Mouse (Mus musculus): ENCODE results near the gene Creb3l1. TPM values are rescaled to one million over a fixed set of nuclear protein-coding genes. Genes with fewer than 3 reads are reported as not detected.

Creb3l1 gene
- polyA plus RNA-seq, 1 experiment from 2014 or later, result 10.9 TPM

DNA sequence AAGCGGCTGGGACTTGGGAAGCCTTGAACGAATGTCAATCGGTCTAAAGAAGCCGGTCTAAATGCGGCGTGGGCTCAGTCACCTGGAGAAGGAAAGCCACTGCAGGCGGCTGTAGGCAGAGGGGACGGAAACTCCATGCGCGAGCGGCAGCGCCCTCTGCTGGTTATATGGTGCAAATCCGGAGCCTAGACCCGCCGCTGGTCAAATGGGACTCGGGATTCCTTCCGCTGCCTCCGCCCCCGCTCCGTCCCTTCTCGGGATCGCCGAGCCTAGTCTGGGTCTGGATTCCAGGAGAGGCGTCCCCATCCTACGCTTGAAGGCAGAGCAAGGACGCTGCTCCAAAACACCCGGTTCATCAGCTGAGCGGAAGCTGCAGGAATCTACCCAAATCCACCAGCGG is 34.2 kb upstream of the Creb3l1 start:
- H3K4me2 ChIP-seq (replicated peaks), result peak overlapping the region; percentile 93
- no peaks in the 10 kb centered on the region for H3K9me3 ChIP-seq
- WGBS, result under 1% methylated on average over 29 of the region's 29 CpGs
- peaks cover 40% of the 10 kb centered on the region for H3K27me3 ChIP-seq
- peaks cover 44% of the 10 kb centered on the region for H3K4me1 ChIP-seq
- 0 out of 2 replicates have a peak, but pooled peaks have one; percentile 33 for ATAC-seq (ENCODE audit: low FRiP score, low read depth)
- no peaks in the 10 kb centered on the region for H3K36me3 ChIP-seq
- H3K27ac ChIP-seq, result no peak overlapping the region
- H3K4me3 ChIP-seq, result peak overlapping the region; percentile 70
- H3K9ac ChIP-seq, result peak overlapping the region; percentile 79

DNA sequence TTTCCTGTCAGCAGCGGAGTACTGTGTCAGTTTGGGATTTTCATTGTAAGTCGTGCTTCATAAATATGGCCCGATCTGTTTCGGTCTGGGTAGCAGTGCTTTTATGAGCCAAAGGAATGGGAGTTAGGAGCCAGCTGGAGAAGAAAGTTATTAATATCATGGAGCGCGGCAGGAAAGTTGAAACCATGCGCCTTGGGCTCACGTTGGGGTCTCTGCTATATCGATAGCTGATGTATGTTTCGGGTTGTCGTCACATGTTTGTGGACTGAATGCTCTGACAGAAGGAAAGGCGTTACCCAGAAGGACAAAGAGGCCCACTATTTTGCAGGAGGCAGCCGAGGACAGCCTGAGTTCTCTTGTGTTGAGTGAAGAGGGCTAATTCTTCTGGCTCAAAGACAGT is 32.5 kb upstream of the Creb3l1 start:
- Histone ChIP-seq H3K4me2 (replicated peaks) (peak overlapping the region; percentile 71), H3K27ac (peak overlapping the region; percentile 98), H3K27me3 (peaks cover 39% of the 10 kb centered on the region), H3K9ac (no peak overlapping the region), H3K9me3 (no peaks in the 10 kb centered on the region), H3K36me3 (no peaks in the 10 kb centered on the region), H3K4me3 (no peak overlapping the region), H3K4me1 (peaks cover 44% of the 10 kb centered on the region)
- ATAC-seq (ENCODE audit: low FRiP score, low read depth), result no peak
- 44% methylated on average over 13 of the region's 13 CpGs for WGBS

DNA sequence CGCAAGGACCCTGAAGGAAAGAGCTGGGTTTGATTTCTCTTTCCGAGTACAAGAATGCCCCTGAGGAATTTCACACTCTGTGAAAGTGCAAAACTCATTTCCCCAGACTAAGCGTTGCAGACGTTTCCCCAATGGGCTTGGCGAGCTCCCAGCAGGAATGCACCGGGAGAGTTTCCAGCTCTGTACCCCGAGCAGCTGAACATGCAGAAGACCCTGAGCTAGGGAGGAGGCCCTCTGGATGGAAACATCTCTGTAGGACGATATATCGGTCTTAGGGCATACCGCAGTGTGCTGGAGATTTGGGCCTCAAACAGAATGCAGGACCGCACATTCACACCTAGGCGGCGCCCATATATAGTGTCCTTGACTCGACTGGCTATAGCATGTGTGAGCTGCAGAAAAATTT is 31.5 kb upstream of the Creb3l1 start:
- Histone ChIP-seq H3K4me1 (peaks cover 44% of the 10 kb centered on the region), H3K9ac (peak overlapping the region; percentile 65), H3K9me3 (no peaks in the 10 kb centered on the region), H3K4me2 (replicated peaks) (peak overlapping the region; percentile 71), H3K4me3 (peak overlapping the region; percentile 40), H3K27me3 (peaks cover 33% of the 10 kb centered on the region), H3K27ac (peak overlapping the region; percentile 98), H3K36me3 (no peaks in the 10 kb centered on the region)
- ATAC-seq (ENCODE audit: low FRiP score, low read depth), result peak; percentile 26; the same call in 1 of the 2 replicates
- 2% methylated on average over 14 of the region's 14 CpGs for WGBS

DNA sequence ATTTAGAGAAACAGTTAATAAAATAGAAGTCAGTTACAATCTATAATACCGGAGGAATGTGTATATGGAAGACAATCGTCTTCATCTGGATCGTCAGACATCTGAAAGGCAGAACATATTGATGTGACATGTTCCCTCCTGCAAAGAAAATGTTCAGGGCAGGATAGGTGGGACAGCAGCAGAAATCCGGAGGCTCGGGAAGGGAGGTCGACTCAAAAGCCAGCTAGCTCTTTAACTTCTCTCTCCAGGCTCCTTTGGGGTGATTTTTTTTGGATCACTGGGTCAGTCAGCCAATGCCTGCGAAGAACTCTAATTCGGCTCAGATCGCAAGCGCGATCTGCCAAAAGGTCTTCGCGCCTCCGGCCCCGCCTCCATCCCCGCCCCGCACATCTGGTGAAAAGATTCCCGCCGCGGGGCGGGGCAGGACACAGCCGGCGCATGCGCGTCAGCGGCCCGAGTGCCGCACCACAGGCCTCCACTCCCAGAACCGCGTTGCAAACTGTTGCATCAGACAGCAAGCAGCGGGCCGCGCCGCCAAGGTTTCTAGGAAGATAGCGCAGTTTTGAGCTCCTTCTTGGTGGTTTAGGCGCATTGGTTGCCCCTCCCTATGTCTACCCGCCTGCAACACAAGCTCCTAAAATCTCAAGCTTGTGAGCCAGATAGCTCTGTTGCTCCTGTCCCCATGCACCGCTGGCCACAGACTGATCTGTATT is 31.0 kb upstream of the Creb3l1 start:
- Histone ChIP-seq H3K27ac (peak overlapping the region; percentile 98), H3K9me3 (no peaks in the 10 kb centered on the region), H3K9ac (peak overlapping the region; percentile 65), H3K4me3 (peak overlapping the region; percentile 40), H3K27me3 (peaks cover 27% of the 10 kb centered on the region), H3K4me2 (replicated peaks) (peak overlapping the region; percentile 71), H3K4me1 (peaks cover 42% of the 10 kb centered on the region), H3K36me3 (no peaks in the 10 kb centered on the region)
- 2% methylated on average over 38 of the region's 38 CpGs for WGBS
- ATAC-seq (ENCODE audit: low FRiP score, low read depth), result peak; percentile 81

DNA sequence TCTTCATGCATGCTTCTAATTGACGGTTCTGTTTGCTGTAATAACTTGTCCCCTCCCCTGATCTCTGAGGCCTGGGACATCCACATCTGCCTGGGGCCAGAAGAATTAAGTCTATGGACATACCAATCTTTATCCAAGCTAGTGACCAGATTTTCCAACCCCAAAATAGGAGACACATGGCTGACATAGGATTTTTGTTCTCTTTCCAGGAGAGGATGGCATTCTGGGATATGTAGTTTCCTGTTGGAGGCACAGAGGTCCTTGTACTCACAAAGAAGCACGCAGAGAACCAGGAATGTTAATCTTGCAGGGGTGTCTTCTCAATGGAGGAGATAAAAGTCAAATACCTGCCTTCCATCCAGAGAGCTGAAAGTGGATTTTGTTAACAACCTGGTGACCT is 28.5 kb upstream of the Creb3l1 start:
- Histone ChIP-seq H3K27me3 (peaks cover 17% of the 10 kb centered on the region), H3K9me3 (no peaks in the 10 kb centered on the region), H3K4me1 (peaks cover 31% of the 10 kb centered on the region), H3K27ac (no peak overlapping the region), H3K4me3 (no peak overlapping the region), H3K4me2 (replicated peaks) (no peak overlapping the region), H3K36me3 (no peaks in the 10 kb centered on the region), H3K9ac (no peak overlapping the region)
- ATAC-seq (ENCODE audit: low FRiP score, low read depth), result no peak
- 45% methylated on average over 2 of the region's 2 CpGs for WGBS

DNA sequence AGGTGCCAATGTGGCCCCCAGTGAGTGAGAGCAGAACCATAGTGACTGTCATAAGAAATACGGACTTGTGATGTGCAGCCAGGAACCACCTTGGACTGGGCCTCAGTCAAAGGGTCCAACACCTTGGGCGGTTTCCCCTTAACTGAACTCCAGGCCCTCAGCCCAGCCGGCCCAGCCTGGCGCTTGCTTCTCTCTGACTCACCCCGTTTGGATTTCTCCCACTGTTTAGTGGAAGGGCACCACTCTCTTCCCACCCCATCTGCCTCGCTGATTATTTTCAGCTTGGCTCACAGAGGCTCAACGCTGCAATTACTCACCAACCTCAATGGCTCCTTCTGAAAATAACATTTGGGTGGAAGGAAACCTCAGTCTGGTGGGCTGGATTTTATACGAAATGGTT is 27.9 kb upstream of the Creb3l1 start:
- WGBS, result 80% methylated on average over 8 of the region's 8 CpGs
- Histone ChIP-seq H3K27me3 (peaks cover 17% of the 10 kb centered on the region), H3K9ac (no peak overlapping the region), H3K9me3 (no peaks in the 10 kb centered on the region), H3K27ac (no peak overlapping the region), H3K4me2 (replicated peaks) (no peak overlapping the region), H3K4me3 (no peak overlapping the region), H3K4me1 (peaks cover 25% of the 10 kb centered on the region), H3K36me3 (no peaks in the 10 kb centered on the region)
- ATAC-seq (ENCODE audit: low FRiP score, low read depth), result no peak

DNA sequence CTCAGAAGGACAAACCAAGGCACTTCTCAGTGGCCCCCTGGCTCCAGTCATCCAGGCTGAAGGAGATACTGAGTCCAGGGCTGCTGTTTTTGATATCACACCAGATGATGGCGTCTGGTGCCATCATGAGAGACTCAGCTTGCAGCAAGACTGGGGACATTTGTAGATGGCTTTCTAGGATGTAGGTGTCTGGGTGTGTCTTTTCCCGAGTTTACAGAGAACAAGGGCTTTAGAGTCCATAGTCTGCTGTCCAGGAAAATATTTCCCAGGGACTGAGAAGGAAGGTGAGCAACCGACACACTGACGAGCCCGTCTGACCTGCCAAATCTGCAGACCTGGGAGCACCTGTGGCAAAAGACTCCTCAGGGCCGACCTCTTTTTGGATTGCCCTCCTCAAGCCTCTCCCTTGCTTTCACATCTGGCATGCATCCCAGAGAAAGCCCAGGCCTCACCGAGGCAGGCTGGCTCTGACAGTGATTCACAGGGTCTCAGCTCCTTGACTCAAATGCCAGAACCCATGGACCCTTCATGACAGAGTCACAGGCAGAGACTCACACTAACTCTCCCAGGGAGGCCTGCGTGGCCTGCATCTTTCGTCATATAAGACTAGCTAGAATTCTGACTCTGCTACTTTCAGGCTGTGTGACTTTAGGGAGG is 23.9 kb upstream of the Creb3l1 start:
- Histone ChIP-seq H3K4me3 (no peak overlapping the region), H3K27ac (no peak overlapping the region), H3K9me3 (no peaks in the 10 kb centered on the region), H3K36me3 (no peaks in the 10 kb centered on the region), H3K4me1 (peaks cover 7% of the 10 kb centered on the region; the same call in 1 of the 2 replicates), H3K4me2 (replicated peaks) (no peak overlapping the region), H3K27me3 (peaks cover 6% of the 10 kb centered on the region), H3K9ac (no peak overlapping the region)
- 61% methylated on average over 9 of the region's 9 CpGs for WGBS
- no peak for ATAC-seq (ENCODE audit: low FRiP score, low read depth)

DNA sequence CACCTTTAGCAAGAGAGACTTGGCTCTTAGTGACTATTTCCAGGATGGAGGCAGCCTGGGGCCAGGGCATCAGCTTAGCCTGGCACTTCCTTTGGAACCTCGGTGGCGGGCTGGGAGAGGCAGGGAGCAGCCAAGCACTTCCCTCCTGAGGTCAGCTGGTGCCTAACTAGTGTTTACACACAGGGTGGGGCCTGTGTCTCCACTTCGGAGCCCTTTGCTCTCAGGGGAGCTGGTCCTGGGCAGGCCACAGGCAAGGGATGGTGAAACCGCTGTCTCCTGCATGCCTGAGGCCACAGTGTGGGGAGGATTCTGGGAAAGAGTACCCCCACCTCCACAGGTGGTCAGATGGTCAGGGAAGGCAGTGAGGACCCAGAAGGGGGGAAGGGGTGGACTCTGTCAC is 23.3 kb upstream of the Creb3l1 start:
- Histone ChIP-seq H3K9me3 (no peaks in the 10 kb centered on the region), H3K9ac (no peak overlapping the region), H3K4me1 (peaks cover 7% of the 10 kb centered on the region; the same call in 1 of the 2 replicates), H3K4me3 (no peak overlapping the region), H3K4me2 (replicated peaks) (no peak overlapping the region), H3K36me3 (no peaks in the 10 kb centered on the region), H3K27ac (no peak overlapping the region), H3K27me3 (peaks cover 5% of the 10 kb centered on the region)
- WGBS, result 21% methylated on average over 4 of the region's 4 CpGs
- ATAC-seq (ENCODE audit: low FRiP score, low read depth), result no peak

DNA sequence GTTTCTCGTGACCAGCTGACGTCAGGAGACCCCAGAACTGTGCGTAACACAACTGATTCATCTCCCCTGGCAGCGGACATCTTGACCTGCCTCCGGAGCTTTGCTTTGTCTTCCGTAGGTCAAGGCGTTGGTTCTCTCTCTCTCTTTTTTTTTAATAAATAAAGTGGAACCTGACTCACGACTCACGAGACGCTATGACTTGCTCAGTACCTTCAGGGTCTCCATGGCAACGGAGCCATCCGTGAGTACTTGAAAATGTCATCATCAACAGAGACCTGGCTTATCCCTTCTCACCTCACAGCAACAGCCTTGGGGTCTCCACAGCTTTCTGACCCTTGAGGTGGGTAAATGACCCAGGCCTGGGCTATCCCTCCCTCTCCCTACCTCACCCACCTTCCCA is 19.0 kb upstream of the Creb3l1 start:
- Histone ChIP-seq H3K27me3 (no peaks in the 10 kb centered on the region; the same call in 1 of the 2 replicates), H3K4me1 (peaks cover 4% of the 10 kb centered on the region; the same call in 1 of the 2 replicates), H3K9ac (no peak overlapping the region), H3K36me3 (no peaks in the 10 kb centered on the region), H3K9me3 (no peaks in the 10 kb centered on the region), H3K4me2 (replicated peaks) (no peak overlapping the region), H3K27ac (no peak overlapping the region), H3K4me3 (no peak overlapping the region)
- WGBS, result 87% methylated on average over 12 of the region's 12 CpGs
- no peak for ATAC-seq (ENCODE audit: low FRiP score, low read depth)

DNA sequence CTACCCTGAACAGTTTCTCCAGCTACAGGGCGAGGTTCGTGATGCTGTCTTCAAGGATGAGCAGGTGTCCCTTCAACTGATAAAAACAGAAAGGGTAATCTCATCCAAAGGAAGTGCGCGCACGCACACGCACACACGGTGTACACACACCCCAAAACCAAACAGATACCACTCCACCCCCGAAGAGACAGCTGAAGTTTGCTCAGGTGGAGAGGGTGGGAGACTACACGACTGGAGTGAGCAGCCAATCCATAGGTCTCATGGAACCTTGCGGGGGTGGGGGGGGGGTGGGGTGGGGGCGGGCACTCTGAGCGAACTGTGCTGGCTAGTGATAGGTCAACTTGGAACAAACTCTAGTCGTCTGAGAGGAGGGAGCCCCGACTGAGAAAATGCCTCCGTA is 17.2 kb upstream of the Creb3l1 start:
- H3K4me3 ChIP-seq, result no peak overlapping the region
- H3K36me3 ChIP-seq, result no peaks in the 10 kb centered on the region
- ATAC-seq (ENCODE audit: low FRiP score, low read depth), result no peak
- H3K4me1 ChIP-seq, result no peaks in the 10 kb centered on the region
- no peaks in the 10 kb centered on the region for H3K9me3 ChIP-seq
- H3K4me2 ChIP-seq (replicated peaks), result no peak overlapping the region
- H3K27me3 ChIP-seq, result no peaks in the 10 kb centered on the region
- 82% methylated on average over 14 of the region's 15 CpGs for WGBS
- H3K27ac ChIP-seq, result no peak overlapping the region
- no peak overlapping the region for H3K9ac ChIP-seq

DNA sequence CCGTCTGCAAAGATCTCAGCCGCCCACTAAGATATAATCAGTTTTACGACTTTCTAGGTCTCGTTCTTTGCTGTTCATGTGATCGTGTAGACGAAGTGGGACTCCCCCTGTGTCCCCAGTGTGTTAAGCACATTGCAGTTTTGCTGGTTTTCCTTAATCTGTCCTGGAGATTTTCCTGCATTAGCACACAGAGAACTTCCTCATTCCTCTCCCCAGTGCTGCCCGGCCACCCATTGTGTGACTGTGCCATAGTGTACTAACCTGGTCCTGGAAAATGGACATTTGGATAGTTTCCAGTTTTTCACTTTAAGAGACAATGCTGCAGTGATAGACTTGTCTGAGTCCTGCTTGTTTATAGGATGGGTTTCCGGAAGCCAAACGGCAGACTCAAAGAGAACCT is 10.0 kb upstream of the Creb3l1 start:
- 44% methylated on average over 9 of the region's 9 CpGs for WGBS
- ATAC-seq (ENCODE audit: low FRiP score, low read depth), result no peak
- H3K4me1 ChIP-seq, result peaks cover 14% of the 10 kb centered on the region

DNA sequence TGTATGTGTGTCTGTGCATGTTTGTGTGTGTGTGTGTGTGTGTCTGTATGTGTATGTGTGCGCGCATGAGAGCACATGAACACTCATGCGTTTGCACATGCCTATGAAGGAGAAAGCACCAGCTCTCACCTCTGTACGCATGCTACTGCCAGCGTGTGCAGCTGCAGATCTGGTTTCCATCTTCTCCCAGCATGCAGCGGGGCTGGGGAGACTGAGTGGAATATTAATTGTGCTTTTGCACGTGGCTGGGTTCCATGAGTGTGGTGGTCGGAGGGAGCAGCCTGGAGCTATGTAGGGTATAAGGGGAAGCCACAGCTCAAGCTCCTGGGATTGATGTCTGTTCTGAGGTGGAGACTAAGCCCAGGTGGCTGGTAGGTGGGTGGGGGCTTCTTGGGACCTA is 6.3 kb upstream of the Creb3l1 start:
- Histone ChIP-seq H3K4me2 (replicated peaks) (no peak overlapping the region), H3K9ac (no peak overlapping the region), H3K27me3 (peaks cover 11% of the 10 kb centered on the region), H3K4me3 (no peak overlapping the region), H3K27ac (no peak overlapping the region), H3K9me3 (no peaks in the 10 kb centered on the region), H3K36me3 (no peaks in the 10 kb centered on the region), H3K4me1 (peaks cover 14% of the 10 kb centered on the region)
- 58% methylated on average over 8 of the region's 8 CpGs for WGBS
- ATAC-seq (ENCODE audit: low FRiP score, low read depth), result no peak

More for the DNA sequence above, 10.0 kb upstream of the Creb3l1 start:
- H3K9ac ChIP-seq, result no peak overlapping the region
- no peaks in the 10 kb centered on the region for H3K36me3 ChIP-seq
- H3K9me3 ChIP-seq, result no peaks in the 10 kb centered on the region
- H3K27ac ChIP-seq, result no peak overlapping the region
- no peak overlapping the region for H3K4me2 ChIP-seq (replicated peaks)
- no peaks in the 10 kb centered on the region for H3K27me3 ChIP-seq
- H3K4me3 ChIP-seq, result no peak overlapping the region

Measured in limb, embryonic 13.5 days (tissue).